Mouse (Mus musculus): ENCODE results near the gene AC124108.1. TPM values are rescaled to one million over a fixed set of nuclear protein-coding genes. Genes with fewer than 3 reads are reported as not detected.
A peak's percentile ranks its signal among the peaks of the same experiment; 100 is the strongest.

The AC124108.1 gene
- total RNA-seq, 4 experiments from 2014 or later: 4.6 to 5.7 (median 4.7) TPM

DNA sequence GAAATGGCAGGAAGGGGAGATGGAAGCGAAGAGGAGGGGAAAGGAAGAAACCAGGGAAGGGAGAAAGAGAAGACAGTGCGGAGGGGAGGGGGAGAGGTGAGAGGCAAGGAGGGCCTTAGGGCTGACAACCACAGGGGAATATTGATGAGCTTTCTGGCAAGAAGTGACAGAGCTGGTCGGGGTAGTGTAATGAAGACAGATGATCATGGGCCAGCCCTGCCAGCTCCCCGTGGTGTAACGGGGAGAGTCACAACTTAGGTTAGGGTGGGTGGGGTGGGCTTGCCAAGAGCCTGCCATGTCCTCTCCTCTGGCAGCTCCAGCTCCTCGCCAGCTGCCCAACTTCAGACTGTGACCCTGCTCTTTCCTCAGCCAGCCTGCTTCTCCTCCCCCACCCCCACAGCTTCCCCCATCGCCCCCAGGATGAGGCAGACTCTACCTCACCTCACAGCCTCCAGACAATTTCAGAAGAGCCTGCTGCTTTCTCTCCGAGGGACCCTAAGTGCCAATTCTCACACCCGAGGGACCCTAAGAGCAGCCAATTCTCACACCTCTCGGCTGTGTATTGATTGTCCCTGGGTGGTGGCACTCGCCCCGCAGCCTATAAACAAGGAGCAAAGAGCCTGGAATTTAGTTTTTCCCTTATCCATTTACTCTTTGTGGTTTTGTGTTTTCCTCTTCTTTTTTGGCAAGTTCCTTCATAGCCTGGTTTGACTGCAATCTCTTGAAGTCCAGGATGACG is 26.3 kb upstream of the AC124108.1 start:
- DNase-seq (ENCODE audit: low spot score in 2 of 2): no peak

DNA sequence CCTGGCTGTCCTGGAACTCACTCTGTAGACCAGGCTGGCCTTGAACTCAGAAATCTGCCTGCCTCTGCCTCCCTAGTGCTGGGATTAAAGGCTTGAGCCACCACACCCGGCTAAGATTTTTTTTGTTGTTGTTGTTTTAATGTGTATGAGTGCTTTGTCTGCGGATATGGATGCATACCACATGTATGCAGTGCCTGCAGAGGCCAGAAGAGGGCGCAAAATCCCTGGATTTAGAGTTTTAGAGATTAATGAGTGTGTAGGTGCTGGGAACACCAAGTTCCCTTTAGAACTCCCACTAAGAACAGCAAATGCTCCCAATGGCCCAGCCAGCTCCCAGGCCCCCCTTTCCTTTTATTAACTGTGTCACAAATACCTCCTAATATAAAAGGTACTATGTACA is 25.4 kb upstream of the AC124108.1 start:
- no peak for DNase-seq (ENCODE audit: low spot score in 2 of 2)

GRCm38 (mm10) chr1:132168115-132168767 is 23.0 kb upstream of the AC124108.1 start:
- no peak for DNase-seq (ENCODE audit: low spot score in 2 of 2)

DNA sequence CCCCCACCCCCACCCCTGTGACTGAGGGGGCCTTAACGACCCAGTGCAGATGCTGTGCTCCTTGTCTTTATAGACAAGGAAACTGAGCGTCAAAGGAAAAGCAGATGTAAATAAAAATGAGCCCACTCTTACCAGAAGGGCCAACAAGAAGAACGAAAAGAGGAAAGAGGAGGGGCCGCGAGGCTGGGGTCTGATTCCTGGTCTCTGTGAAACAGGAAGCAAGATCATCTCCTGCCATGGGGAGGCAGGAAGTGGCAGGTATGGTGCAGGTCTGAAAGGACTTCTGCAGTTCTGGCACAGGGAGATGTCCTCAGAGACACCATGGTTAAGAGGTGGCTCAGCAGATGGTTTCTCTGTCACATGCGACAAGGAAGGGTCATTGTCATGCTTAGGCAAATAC is 20.6 kb upstream of the AC124108.1 start:
- DNase-seq (ENCODE audit: low spot score in 2 of 2): no peak

- DNase-seq (ENCODE audit: low spot score in 2 of 2): no peak
Measured at GRCm38 (mm10) chr1:132171619-132172018, 19.6 kb upstream of the AC124108.1 start.

- DNase-seq (ENCODE audit: low spot score in 2 of 2): no peak
Measured at GRCm38 (mm10) chr1:132186303-132186702, 5.0 kb upstream of the AC124108.1 start.

DNA sequence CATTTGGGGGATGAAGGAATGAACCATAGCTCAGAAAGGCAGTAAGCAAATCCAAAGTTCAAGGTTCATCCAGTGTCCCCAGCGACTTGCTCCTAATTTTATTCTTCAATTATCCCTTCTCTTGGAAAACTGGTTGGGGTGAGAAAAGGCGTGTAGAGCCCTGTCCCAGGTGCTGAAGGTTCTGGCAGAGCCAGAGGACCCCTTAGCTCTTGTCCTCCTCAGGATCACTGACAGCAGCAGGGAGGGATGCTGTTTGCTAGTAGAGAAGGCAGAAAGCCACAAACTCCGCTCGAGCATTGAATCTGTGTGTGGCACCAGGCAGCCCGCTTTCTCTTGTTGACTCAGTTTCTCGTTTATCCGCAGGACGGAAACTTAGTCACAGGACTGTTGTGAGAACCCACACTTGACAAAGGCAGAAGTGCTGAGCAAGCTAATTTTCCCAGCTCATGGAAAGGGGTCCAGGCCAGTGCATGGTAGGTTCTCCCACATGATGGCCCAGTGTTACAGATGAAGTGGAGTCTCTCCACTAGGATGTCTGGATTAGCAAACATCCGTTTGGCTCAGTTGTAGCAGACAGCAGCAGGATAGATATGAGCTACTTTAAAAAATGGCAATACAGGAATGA is 2.7 kb upstream of the AC124108.1 start:
- DNase-seq (ENCODE audit: low spot score in 2 of 2): no peak

DNA sequence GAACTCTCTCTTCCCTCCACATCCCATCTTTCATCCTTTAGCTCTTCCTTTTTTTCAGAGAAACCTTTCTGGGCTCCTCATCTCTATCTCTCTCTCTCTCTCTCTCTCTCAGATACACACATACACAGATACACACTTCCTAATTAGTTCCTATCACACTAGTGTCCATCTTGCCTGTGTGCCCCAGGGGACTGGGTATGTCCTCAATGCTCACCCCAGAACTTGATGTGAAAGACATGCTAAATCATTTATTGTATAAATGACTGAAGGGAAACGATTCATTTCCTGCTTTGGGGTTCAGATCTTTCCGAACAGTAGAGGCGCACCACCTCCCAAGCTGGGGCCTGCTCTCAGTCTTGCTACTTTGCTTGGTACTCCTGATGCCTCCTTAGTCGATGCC is 2.0 kb upstream of the AC124108.1 start:
- DNase-seq (ENCODE audit: low spot score in 2 of 2): no peak

DNA sequence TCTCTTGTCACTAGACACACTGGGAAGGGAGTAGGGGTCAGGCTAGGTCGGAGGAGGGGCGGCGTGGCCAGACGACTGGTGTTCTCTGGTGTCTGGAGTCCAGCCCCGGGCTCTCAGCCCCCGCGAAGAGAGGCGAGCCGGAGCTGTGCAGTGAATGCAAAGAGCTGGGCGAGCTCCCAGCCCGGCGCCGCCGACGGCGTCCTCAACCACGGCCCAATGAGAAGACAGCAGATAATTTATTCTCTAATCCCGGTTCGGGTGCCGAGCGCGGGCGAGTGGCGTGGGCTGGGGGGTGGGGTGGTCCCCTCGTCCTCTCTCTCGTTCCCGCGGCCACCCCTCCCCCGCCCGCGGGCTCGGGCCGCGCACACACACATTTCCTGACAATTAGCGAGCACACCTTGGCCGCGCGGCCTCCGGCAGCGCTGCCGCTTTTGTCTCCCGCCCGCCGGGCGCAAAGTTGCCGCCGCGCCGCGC is 1.2 kb upstream of the AC124108.1 start:
- peak in 1 of 2 experiments; percentile 79 for DNase-seq (ENCODE audit: low spot score in 2 of 2)

- no peak for DNase-seq (ENCODE audit: low spot score in 2 of 2)
Measured at GRCm38 (mm10) chr1:132190621-132191092, 600 bp upstream of the AC124108.1 start.

DNA sequence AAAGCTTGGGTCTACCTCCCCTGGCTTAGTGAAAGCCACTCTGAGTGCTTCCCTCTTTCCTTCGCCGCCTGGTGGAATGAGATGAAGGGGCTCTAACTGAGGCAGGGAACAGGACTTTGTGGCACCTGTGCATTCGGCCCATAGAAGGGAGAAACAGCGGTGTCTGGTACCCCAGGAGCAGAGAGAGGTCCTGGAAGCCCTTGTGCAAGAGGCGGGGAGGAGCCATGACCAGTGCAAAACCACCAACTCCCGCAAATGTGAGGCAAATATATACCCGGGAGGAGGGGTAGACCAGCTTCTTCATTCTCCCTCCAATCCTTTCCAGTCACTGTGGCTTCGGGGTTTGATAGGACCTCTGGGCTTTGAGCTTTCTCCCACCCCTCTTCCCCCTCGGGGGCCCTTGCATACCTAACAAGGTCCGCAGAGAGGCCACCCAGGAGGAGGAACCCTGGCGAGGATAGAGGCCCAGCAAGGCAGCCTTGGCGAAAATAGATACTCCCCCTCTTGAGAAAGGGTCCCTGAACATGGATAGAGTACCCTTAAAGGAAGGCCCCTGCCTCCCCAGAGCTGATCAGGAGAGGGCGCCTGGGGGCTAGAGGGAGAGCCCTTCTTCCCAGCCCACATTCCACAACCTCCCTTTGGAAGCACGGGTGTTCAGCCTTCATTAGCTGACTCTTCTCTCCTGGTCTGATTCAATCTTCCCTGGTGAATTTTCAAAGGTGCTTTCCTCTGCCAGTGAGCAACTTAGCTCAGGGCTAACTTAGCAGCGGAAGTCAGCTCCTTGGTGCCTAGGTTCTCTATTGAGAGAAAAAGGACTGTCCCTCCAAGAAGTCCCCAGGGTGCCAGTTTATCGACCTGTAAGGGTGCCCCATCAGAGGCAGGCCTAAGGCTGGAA is 776 bp downstream of the AC124108.1 start:
- no peak for DNase-seq (ENCODE audit: low spot score in 2 of 2)

GRCm38 (mm10) chr1:132193806-132194205 is 2.5 kb downstream of the AC124108.1 start:
- DNase-seq (ENCODE audit: low spot score in 2 of 2): no peak

- no peak for DNase-seq (ENCODE audit: low spot score in 2 of 2)
Measured at GRCm38 (mm10) chr1:132194624-132195023, 3.4 kb downstream of the AC124108.1 start.

DNA sequence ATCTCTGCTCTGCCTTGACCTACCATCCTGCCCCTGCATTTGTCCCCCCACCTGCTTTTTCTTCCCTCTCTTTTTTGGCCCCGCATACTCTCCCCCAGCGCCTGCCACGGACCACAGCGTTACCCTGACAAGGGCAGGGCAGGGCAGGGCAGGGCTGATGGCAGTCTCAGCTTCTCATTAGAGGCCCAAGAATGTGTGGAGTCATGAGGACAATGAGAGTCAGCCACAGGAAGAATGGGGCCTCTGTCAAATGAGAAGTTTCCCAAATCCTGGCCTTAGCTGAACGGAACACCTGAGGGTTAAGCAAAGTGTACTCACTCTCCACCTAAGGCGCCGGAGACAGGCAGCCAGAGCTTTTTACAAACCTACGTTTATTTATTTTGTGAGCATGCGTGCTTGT is 3.8 kb downstream of the AC124108.1 start:
- DNase-seq (ENCODE audit: low spot score in 2 of 2): no peak

DNA sequence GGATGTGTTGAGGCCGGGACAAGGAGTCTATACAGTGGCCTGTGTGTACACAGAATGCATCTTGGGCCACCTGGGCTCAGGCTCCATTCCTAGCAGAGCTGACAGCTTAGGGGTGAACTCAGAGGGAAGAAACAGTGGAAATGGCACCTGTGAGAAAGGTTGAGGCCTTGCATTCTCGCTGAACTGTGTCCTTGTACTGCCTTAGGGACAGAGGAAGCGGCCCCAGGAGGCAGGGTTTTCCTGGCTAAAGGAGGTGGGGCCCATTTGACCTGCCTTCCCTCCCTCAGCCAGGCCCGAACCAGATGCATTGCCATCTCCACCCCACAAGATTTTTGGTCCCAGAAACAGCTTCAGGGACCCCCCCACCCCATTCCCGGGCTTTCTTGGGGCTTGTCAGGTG is 4.4 kb downstream of the AC124108.1 start:
- no peak for DNase-seq (ENCODE audit: low spot score in 2 of 2)

DNA sequence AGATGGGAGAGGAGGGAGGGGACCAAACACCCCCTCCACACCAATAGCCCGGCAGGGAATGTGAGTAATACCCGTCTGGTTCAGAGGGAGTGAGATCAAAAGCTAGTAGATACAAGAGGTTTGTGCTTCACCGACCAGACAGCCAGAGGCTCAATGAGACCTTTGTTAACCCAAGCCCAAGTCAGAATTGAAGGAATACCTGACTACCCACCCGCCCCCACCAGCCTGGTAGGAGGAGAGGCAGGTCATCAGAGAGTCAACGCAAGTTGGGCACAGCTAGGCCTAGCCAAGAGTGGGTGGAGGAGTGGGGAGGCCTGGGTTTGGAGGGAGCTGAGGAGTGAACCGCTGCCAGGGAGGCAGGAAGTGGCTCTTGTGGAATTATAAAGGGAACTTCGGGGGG is 5.1 kb downstream of the AC124108.1 start:
- DNase-seq (ENCODE audit: low spot score in 2 of 2): no peak

GRCm38 (mm10) chr1:132197666-132198065 is 6.4 kb downstream of the AC124108.1 start:
- no peak for DNase-seq (ENCODE audit: low spot score in 2 of 2)

GRCm38 (mm10) chr1:132198401-132199071 is 7.3 kb downstream of the AC124108.1 start:
- DNase-seq (ENCODE audit: low spot score in 2 of 2): no peak

DNA sequence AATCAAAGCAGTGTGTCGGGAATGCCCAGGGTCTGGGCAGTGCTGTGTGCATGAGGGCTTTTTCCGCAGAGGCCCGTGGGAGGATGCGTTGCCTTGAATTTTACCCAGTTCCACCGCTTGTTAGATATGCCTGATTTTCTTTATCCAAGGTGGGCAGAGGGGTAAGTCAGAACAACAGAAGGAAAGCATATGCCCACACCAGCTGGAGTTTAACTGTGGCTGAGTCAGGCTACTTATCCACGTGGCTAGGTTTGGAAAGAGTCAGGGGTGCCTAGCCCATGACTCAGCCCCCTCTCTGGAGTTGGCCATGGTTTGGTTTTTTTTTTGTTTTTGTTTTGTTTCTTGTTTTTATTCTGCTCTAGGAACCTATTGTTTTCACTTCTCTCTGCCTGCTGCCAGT is 8.0 kb downstream of the AC124108.1 start:
- peak in 1 of 2 experiments; percentile 67 for DNase-seq (ENCODE audit: low spot score in 2 of 2)

GRCm38 (mm10) chr1:132199934-132200333 is 8.7 kb downstream of the AC124108.1 start:
- peak in 1 of 2 experiments; percentile 64 for DNase-seq (ENCODE audit: low spot score in 2 of 2)
